Mouse (Mus musculus): ENCODE data around the gene Map4k4. TPM values are rescaled to one million over a fixed set of nuclear protein-coding genes. Genes with fewer than 3 reads are reported as not detected.

Gene Map4k4
- total and polyA plus RNA-seq, 3 experiments, result 0.04 to 0.21 TPM; not detected in 1

DNA sequence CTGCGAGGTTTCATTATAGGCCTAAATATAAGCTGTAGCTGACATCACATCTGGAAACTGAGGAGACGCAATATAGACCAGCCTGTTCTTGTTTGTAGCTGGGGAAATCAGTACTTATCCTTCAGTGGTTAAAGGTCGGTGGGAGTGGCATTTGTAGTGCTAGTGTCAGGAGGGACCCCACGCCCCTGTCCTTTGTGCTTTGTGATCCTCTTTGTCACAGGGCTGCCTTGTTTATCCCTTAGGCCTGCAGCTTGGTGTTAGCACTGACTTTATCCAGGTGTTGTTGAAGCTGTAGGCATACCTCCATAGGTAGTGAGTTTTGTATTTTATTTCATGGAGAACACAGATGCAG, 44.2 kb downstream of the Map4k4 start (continued):
- no peak for TF ChIP-seq POLR2A (IDR thresholded peaks at IDR 0.05; ENCODE audit: control insufficient read depth in 1 of 2, insufficient read depth in 1 of 2, low read depth in 1 of 2, low read length in 2 of 2, poor library complexity in 1 of 2)
- TF ChIP-seq MAX (IDR thresholded peaks at IDR 0.05; ENCODE audit: low read length), result no peak
- no peak for TF ChIP-seq ZMIZ1 (IDR thresholded peaks at IDR 0.05; ENCODE audit: low read depth, low read length)
- TF ChIP-seq ETS1 (IDR thresholded peaks at IDR 0.05; ENCODE audit: low read depth, low read length), result no peak
- no peak for TF ChIP-seq POLR2AphosphoS2 (IDR thresholded peaks at IDR 0.05; ENCODE audit: low read length)
- no peak for TF ChIP-seq CHD2 (IDR thresholded peaks at IDR 0.05; ENCODE audit: low read length)

DNA sequence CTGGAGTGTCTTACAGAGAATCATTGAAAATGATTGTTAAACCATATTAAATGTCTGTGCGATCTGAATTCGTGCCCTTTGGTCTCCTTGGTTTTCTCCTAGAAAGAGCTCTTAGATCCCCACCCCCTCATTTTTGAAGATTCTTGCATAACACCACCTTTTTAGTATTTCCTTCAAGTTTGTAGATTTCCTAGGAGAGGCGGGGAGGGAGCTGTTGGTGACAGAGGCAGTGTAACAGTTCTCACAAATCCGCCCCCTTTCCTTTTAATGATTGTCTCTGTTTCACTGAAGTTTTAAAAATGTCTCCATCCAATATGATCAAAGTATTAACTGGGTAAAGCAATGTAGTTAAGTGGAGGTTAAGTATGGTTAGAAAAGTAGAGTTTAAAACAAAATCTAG, 45.7 kb downstream of the Map4k4 start:
- no peaks in the 10 kb centered on the region for H3K79me2 ChIP-seq (ENCODE audit: control insufficient read depth, insufficient read depth, low read length, poor library complexity)
- peaks cover 0 to 2% of the 10 kb centered on the region in 2 experiments; a peak in 1 of 4 replicates for H3K36me3 ChIP-seq (ENCODE audit: control insufficient read depth in 1 of 2, insufficient read depth in 2 of 2, low read length in 2 of 2)
- no peak overlapping the region for H3K9ac ChIP-seq (ENCODE audit: control insufficient read depth, low read depth, low read length, poor library complexity, severe bottlenecking)
- peaks cover 3% of the 10 kb centered on the region in 2 experiments; a peak in 3 of 4 replicates for H3K4me1 ChIP-seq (ENCODE audit: control insufficient read depth in 1 of 2, insufficient read depth in 2 of 2, low read length in 2 of 2)
- no peak for DNase-seq (ENCODE audit: low read depth, low spot score)
- TF ChIP-seq USF1 (IDR thresholded peaks at IDR 0.05; ENCODE audit: low read depth, low read length) (no peak), HCFC1 (IDR thresholded peaks at IDR 0.05; ENCODE audit: low read depth, low read length) (no peak), MAX (IDR thresholded peaks at IDR 0.05; ENCODE audit: low read length) (no peak), MXI1 (IDR thresholded peaks at IDR 0.05; ENCODE audit: low read depth, low read length) (no peak), POLR2AphosphoS2 (IDR thresholded peaks at IDR 0.05; ENCODE audit: low read length) (no peak), MYB (IDR thresholded peaks at IDR 0.05; ENCODE audit: low read depth, low read length) (no peak)
- peaks cover 0 to 10% of the 10 kb centered on the region in 2 experiments; a peak in 3 of 4 replicates for H3K27me3 ChIP-seq (ENCODE audit: control insufficient read depth in 1 of 2, insufficient read depth in 2 of 2, low read length in 2 of 2)
- H3K9me3 ChIP-seq (replicated peaks; ENCODE audit: insufficient read depth, low read length), result no peaks in the 10 kb centered on the region
- no peak overlapping the region for H3K27ac ChIP-seq (ENCODE audit: control insufficient read depth, low read depth, low read length)
- H3K4me3 ChIP-seq (ENCODE audit: control insufficient read depth in 1 of 2, insufficient read depth in 1 of 2, low read depth in 2 of 2, low read length in 2 of 2), result no peak overlapping the region

DNA sequence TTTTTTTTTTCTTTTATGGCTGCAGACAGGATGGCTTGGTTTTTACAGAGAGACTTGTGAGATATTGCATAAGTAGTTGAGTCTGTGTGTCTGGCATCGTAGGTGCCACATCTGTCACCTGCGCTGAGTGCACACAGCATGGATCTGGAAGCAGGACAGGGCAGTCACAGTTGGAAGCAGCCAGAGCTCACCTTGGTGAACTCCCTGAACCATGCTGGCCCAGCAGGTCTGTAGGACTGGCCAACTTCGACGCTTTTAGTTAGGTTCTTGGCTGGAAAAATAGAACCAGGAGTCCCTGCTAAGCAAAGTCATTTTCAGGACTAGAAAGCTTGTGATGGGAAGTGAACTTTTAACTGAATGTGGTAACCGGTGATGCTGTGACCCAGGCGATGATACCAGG, 46.5 kb downstream of the Map4k4 start:
- H3K9ac ChIP-seq (ENCODE audit: control insufficient read depth, low read depth, low read length, poor library complexity, severe bottlenecking), result no peak overlapping the region
- no peak overlapping the region for H3K27ac ChIP-seq (ENCODE audit: control insufficient read depth, low read depth, low read length)
- no peak for TF ChIP-seq MYB (IDR thresholded peaks at IDR 0.05; ENCODE audit: low read depth, low read length)
- no peak for TF ChIP-seq MXI1 (IDR thresholded peaks at IDR 0.05; ENCODE audit: low read depth, low read length)
- TF ChIP-seq SIN3A (IDR thresholded peaks at IDR 0.05; ENCODE audit: low read length), result no peak
- no peaks in the 10 kb centered on the region for H3K79me2 ChIP-seq (ENCODE audit: control insufficient read depth, insufficient read depth, low read length, poor library complexity)
- DNase-seq (ENCODE audit: low read depth, low spot score), result no peak
- peaks cover 0 to 2% of the 10 kb centered on the region in 2 experiments; a peak in 1 of 4 replicates for H3K36me3 ChIP-seq (ENCODE audit: control insufficient read depth in 1 of 2, insufficient read depth in 2 of 2, low read length in 2 of 2)
- H3K4me3 ChIP-seq (ENCODE audit: control insufficient read depth in 1 of 2, insufficient read depth in 1 of 2, low read depth in 2 of 2, low read length in 2 of 2), result no peak overlapping the region
- H3K4me1 ChIP-seq (ENCODE audit: control insufficient read depth in 1 of 2, insufficient read depth in 2 of 2, low read length in 2 of 2), result peaks cover 3% of the 10 kb centered on the region in 2 experiments; a peak in 3 of 4 replicates
- no peaks in the 10 kb centered on the region for H3K9me3 ChIP-seq (replicated peaks; ENCODE audit: insufficient read depth, low read length)
- H3K27me3 ChIP-seq (ENCODE audit: control insufficient read depth in 1 of 2, insufficient read depth in 2 of 2, low read length in 2 of 2), result peaks cover 0 to 8% of the 10 kb centered on the region in 2 experiments; a peak in 2 of 4 replicates

DNA sequence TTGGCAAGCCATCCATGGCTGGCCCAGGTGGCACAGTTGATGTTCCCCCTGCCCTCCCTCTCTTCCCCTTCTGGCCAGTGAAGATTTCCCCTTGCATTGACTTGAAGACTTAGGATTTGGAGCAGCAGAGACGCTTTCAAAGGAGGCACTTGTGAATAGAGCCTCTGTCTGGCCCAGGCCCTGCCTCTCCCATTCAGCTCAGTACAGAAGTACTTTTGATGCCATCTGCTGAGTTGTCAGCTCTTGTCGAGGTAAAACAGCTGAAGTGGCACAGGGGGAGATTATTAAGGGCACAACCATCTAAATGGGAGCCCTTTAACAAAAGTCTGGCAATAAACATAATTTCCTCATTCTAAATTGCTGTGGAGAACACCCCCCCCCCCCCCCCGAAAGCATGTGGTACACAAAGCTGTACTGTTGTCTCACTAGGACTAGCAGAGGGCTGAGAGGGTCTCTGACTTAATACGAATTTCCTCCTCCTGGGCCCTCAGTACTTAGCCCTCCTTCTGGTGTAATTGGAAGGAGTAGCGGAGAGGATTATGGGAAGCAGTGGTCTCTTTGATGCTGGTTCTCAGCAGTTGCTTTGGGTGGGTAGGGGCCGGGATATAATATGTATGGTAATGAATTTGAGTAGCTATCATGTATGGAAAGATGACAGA, 47.1 kb downstream of the Map4k4 start:
- Histone ChIP-seq H3K36me3 (ENCODE audit: control insufficient read depth in 1 of 2, insufficient read depth in 2 of 2, low read length in 2 of 2) (peaks cover 0 to 2% of the 10 kb centered on the region in 2 experiments; a peak in 1 of 4 replicates), H3K4me3 (ENCODE audit: control insufficient read depth in 1 of 2, insufficient read depth in 1 of 2, low read depth in 2 of 2, low read length in 2 of 2) (no peak overlapping the region), H3K27ac (ENCODE audit: control insufficient read depth, low read depth, low read length) (no peak overlapping the region), H3K9ac (ENCODE audit: control insufficient read depth, low read depth, low read length, poor library complexity, severe bottlenecking) (no peak overlapping the region), H3K4me1 (ENCODE audit: control insufficient read depth in 1 of 2, insufficient read depth in 2 of 2, low read length in 2 of 2) (peaks cover 3% of the 10 kb centered on the region in 2 experiments; a peak in 3 of 4 replicates), H3K9me3 (replicated peaks; ENCODE audit: insufficient read depth, low read length) (no peaks in the 10 kb centered on the region), H3K27me3 (ENCODE audit: control insufficient read depth in 1 of 2, insufficient read depth in 2 of 2, low read length in 2 of 2) (peaks cover 0 to 5% of the 10 kb centered on the region in 2 experiments; a peak in 2 of 4 replicates), H3K79me2 (ENCODE audit: control insufficient read depth, insufficient read depth, low read length, poor library complexity) (no peaks in the 10 kb centered on the region)
- DNase-seq (ENCODE audit: low read depth, low spot score), result no peak
- TF ChIP-seq MYB (IDR thresholded peaks at IDR 0.05; ENCODE audit: low read depth, low read length), result no peak

All from MEL (cell line).